In the genomic region with DNA sequence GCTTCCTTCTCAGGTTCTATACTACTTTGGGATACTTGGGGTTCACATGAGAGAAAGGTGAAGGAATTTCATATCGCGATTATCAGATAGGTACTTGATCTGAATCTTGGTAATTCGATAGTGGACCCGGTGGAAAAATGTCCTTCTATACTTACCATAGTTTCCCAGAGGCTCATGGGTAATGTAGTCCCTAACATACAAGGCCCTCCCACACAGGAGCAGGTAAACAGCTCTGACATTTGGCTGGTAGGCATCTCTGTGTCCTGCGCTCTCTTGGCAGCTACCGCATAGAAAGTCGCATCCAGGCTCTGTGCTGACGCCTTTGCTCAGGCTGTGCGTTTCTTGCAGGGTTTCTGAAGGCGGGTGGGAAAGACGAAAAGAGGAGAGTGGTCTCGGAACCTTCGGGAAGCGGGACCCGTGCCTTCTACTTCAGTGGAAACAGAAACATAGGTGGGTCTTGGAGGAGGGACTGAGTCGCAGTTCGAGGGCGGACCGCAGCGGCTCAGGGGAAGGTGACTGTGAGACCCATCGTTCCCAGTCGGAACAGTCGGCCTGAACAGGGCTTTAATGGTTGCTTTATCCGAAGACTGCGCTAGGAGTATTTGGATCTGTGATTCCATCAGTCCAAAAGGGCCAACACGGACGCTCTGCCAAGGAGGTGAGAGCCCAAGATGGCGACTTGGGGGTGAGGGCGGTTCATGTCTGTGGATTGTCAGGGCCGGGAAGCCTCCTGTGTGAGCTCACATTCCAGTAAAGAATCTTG, we compare ENCODE assay signal across 8 mouse cellular contexts. TPM values are rescaled to one million over a fixed set of nuclear protein-coding genes. Genes with fewer than 3 reads are reported as not detected.
A peak's percentile ranks its signal among the peaks of the same experiment; 100 is the strongest.
DNase-seq lines count a peak whose midpoint lies in the region; ATAC-seq lines count a peak whose summit lies in the region.

A gene (plus strand): TSS at position 170 of the 763 bp plus-strand sequence.

- H3K9me3 ChIP-seq in megakaryocyte, embryonic 14.5 days, result no peaks in the 10 kb centered on the region

- DNase-seq in adrenal gland, adult 8-10 months, result peak; percentile 60
- peak; percentile 90 for DNase-seq in embryo, embryonic 11 days
- DNase-seq in gastrocnemius, postnatal 14 days, result peak; percentile 40
- DNase-seq in left cerebral cortex, adult 9 months (ENCODE audit: low spot score in 2 of 2), result peak; percentile 78 to 85
- DNase-seq in right cerebral cortex, postnatal 10 days (ENCODE audit: low spot score in 2 of 2), result peak; percentile 65 to 86
- peak; percentile 53 to 65 for DNase-seq in urinary bladder, postnatal 36 days (ENCODE audit: low spot score in 2 of 2)

- intact Hi-C loops in gastrocnemius, postnatal 14 days (cut with DNase I; ENCODE audit: low total_unique reads), result loop anchor here (5.0 kb wide), 1 partner anchor 306 kb away; no protein-coding TSS in a partner anchor

- peaks cover 21% of the 10 kb centered on the region for H3K36me3 ChIP-seq in megakaryocyte, embryonic 14.5 days (replicated peaks; ENCODE audit: low read length)

- peaks cover 29% of the 10 kb centered on the region for H3K4me1 ChIP-seq in megakaryocyte, embryonic 14.5 days

- H3K4me3 ChIP-seq in megakaryocyte, embryonic 14.5 days (replicated peaks), result peak within 1 kb of the TSS; percentile 95

- H3K27me3 ChIP-seq in megakaryocyte, embryonic 14.5 days (replicated peaks), result no peaks in the 10 kb centered on the region

- ATAC-seq in inflammation-experienced regulatory T-cells, adult 6 months, result peak; percentile 90

RNA-seq across cellular contexts. Expression of the gene that starts here (rescaled TPM):
- total RNA-seq in adrenal gland, adult 8-10 months (2022), result 10 to 100 TPM in 2 of 4 experiments, 1 to 10 TPM in 2; 7.3 to 17.2 (median 12.2) TPM
- total RNA-seq in gastrocnemius, postnatal 14 days (2021), result 1 to 10 TPM; 6.1 to 6.4 TPM
- polyA plus RNA-seq in inflammation-experienced regulatory T-cells, adult 6 months (2017; shearing (Covaris generic)), result 10 to 100 TPM in 2 of 3 experiments, 1 to 10 TPM in 1; 9.8 to 16.3 (median 16.3) TPM
- polyA plus RNA-seq in megakaryocyte, embryonic 14.5 days (2012; ENCODE audit: insufficient read depth, low replicate concordance), result 0.78 TPM in 1 of 2 replicates, not detected in the other

Comparison
In these comparisons a context has a peak if more than half of its experiments do, and no peak if none do; other contexts are left out.
1. Peak in every context shown above with its lines: DNase-seq, ATAC-seq and H3K4me3 ChIP-seq.
2. DNase-seq: peak in every context shown above with its lines; median percentile 90 in embryo, embryonic 11 days; 82 in left cerebral cortex, adult 9 months; 76 in right cerebral cortex, postnatal 10 days; 60 in adrenal gland, adult 8-10 months; 59 in urinary bladder, postnatal 36 days; 40 in gastrocnemius, postnatal 14 days.